Mouse (Mus musculus) forebrain, embryonic 14.5 days (tissue): ENCODE measurements around the gene Fancd2. TPM values are rescaled to one million over a fixed set of nuclear protein-coding genes. Genes with fewer than 3 reads are reported as not detected.
A peak's percentile ranks its signal among the peaks of the same experiment; 100 is the strongest.

Source experiments
- ATAC-seq: fragments of 200-750 bp; cut with Nextera tagmentation; 2 replicates; pipeline ENCODE4 v1.8.0; 2017; ENCODE audit warnings: mild to moderate bottlenecking, moderate library complexity
- DNase-seq: peaks from one replicate; pipeline ENCODE4 v3.0.0-alpha.2; 2015; ENCODE audit warnings: low spot score
- H3K27ac ChIP-seq: fragments of 300-500 bp; sonication (generic); 2 replicates; pipeline ENCODE4 v1.5.1; 2014; ENCODE audit warnings: low read depth, mild to moderate bottlenecking, control low read depth, low read length, moderate library complexity
- H3K27me3 ChIP-seq: fragments of 300-500 bp; sonication (generic); replicated peaks from 2 replicates; pipeline ENCODE4 v1.6.1; 2014; ENCODE audit warnings: low read length, control low read depth, mixed read lengths; ENCODE audit not compliant: control insufficient read depth, insufficient read depth
- H3K36me3 ChIP-seq: fragments of 300-500 bp; sonication (generic); 2 replicates; pipeline ENCODE4 v1.6.1; 2014; ENCODE audit warnings: low read length, control low read depth; ENCODE audit not compliant: control insufficient read depth, insufficient read depth
- H3K4me1 ChIP-seq: fragments of 300-500 bp; sonication (generic); 2 replicates; pipeline ENCODE4 v1.6.1; 2014; ENCODE audit warnings: antibody characterized with exemption, low read length, control low read depth; ENCODE audit not compliant: control insufficient read depth, insufficient read depth
- H3K4me2 ChIP-seq: fragments of 300-500 bp; sonication (generic); 2 replicates; pipeline ENCODE4 v1.6.1; 2014; ENCODE audit warnings: mild to moderate bottlenecking, control low read depth, low read length
- H3K4me3 ChIP-seq: fragments of 300-500 bp; sonication (generic); 2 replicates; pipeline ENCODE4 v1.5.1; 2014; ENCODE audit warnings: low read depth, low read length, control low read depth
- H3K9ac ChIP-seq: fragments of 300-500 bp; sonication (generic); 2 replicates; pipeline ENCODE4 v1.6.1; 2014; ENCODE audit warnings: mild to moderate bottlenecking, low read length, control low read depth, moderate library complexity
- H3K9me3 ChIP-seq: fragments of 300-500 bp; sonication (generic); replicated peaks from 2 replicates; pipeline ENCODE4 v1.6.1; 2016; ENCODE audit warnings: low read length, control low read depth, mixed read lengths; ENCODE audit not compliant: control insufficient read depth
- WGBS: fragments of 180-500 bp; shearing (Covaris S2); extraction: QIAGEN DNeasy Blood & Tissue Kit; methylation state at CpG from one replicate; pipeline ENCODE4 v1.1.7; 2014; 5-methylcytosine and 5-hydroxymethylcytosine counted together
- polyA plus RNA-seq: library from polyadenylated mRNA; unstranded; fragments of >200 nt; fragmentation: Nextera tagmentation; extraction: Ambion mirVana; gene quantifications from 2 replicates; pipeline ENCODE4 v1.2.1, GENCODE M21; 2014

Fancd2 gene
- polyA plus RNA-seq, 1 experiment from 2014 or later = 5.8 TPM

DNA sequence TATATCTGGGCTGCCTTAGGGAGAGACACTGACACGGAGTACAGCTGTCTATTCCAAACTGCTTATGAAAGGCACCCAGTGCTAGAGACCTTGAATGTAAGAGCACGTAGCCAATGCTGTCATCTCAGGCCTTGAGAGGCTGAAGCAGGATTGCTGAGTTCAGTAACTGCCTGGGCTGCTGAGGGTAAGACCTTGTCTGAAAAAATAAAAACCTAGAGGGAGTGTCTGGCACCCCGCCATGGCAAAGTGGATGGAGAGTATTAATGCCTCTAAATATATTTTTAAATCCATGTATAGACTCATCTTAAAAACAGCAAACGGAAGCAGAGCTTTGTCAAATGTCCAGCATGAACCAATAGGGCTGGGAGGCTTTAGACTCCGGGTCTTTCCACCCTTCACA is 68.4 kb downstream of the Fancd2 start:
- ATAC-seq (no peak), DNase-seq (no peak)
- no peak overlapping the region for H3K4me3 ChIP-seq
- H3K36me3 ChIP-seq = no peaks in the 10 kb centered on the region
- H3K27ac ChIP-seq = no peak overlapping the region
- H3K9ac ChIP-seq = no peak overlapping the region
- H3K9me3 ChIP-seq = no peaks in the 10 kb centered on the region
- no peak overlapping the region for H3K4me2 ChIP-seq
- WGBS = 73% methylated on average over 5 of the region's 5 CpGs
- no peaks in the 10 kb centered on the region for H3K4me1 ChIP-seq
- no peaks in the 10 kb centered on the region for H3K27me3 ChIP-seq

DNA sequence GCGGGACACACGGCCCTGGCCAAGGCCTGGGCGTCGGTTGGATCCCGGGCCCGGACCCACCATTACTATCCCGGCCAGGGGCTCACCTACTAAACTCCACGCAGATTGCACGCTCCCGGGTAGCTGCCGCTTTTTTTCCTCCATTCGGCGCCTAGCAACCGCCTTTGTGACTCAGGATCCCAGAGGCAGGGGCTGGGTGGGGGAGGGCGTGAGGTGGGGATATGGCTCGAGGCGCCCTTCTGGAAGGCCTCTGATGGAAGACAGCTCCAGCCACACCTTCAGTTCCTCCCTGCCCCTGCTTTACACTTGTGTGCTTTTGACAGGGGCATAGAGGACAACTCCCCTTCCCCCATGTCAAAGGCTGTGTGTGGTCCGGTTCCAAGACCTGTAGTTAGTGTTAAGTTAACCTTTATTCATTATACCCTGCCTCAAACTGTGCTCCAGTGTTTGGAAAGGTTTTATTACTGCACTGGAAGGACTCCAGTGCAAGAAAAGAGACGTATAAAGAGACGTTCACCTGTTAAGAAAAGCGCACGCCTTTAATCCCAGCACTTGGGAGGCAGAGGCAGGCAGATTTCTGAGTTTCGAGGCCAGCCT is 69.2 kb downstream of the Fancd2 start, which contains the start of gene Fancd2os:
Gene Fancd2os (minus strand): TSS at position 173 of the 597 bp plus-strand sequence.
- Histone ChIP-seq H3K9ac (no peak within 1 kb of the TSS), H3K9me3 (no peaks in the 10 kb centered on the region), H3K4me3 (no peak within 1 kb of the TSS), H3K4me1 (peaks cover 4% of the 10 kb centered on the region), H3K36me3 (no peaks in the 10 kb centered on the region), H3K4me2 (no peak within 1 kb of the TSS), H3K27me3 (no peaks in the 10 kb centered on the region), H3K27ac (no peak within 1 kb of the TSS)
- WGBS = 42% methylated on average over 23 of the region's 23 CpGs
- ATAC-seq (no peak), DNase-seq (no peak)

DNA sequence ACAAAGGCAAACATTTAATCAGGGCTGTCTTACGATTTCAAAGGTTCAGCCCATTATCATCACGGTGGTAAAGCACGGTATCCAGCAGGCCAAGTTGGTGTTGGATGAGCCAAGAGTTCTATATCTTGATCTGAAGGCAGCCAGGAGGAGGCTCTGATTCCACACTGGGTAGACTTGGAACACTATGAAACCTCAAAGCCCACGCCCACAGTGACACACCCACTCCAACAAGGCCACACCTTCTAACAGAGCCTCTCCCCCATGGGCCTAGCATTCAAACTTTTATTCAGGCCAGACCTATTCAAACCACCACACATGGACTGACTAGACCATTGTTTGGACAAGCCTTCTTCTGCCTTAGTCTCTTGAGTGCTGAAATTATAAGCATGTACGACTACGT is 71.3 kb downstream of the Fancd2 start:
- H3K27ac ChIP-seq = no peak overlapping the region
- H3K4me2 ChIP-seq = no peak overlapping the region
- 93% methylated on average over 6 of the region's 6 CpGs for WGBS
- H3K27me3 ChIP-seq = no peaks in the 10 kb centered on the region
- no peak overlapping the region for H3K4me3 ChIP-seq
- no peak overlapping the region for H3K9ac ChIP-seq
- H3K9me3 ChIP-seq = no peaks in the 10 kb centered on the region
- no peak for DNase-seq
- H3K4me1 ChIP-seq = peaks cover 9% of the 10 kb centered on the region
- no peak for ATAC-seq
- H3K36me3 ChIP-seq = no peaks in the 10 kb centered on the region

DNA sequence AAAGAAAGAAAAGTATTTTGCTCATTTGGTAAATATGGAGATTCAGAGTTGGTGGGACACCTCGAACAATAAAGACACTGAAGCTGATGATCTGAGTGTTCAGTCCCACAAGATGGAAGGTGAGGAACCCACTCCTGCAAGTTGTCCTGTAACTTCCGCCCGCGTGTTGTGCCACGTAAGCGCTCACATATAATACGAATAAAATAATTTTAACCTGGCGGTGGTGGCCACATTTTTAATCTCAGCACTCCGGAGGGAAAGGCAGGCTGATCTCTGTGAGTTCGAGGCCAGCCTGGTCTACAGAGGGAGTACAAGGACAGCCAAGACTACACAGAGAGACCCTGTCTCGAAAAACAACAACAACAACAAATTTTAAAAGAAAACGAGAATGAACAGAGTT is 72.5 kb downstream of the Fancd2 start:
- no peaks in the 10 kb centered on the region for H3K27me3 ChIP-seq
- H3K36me3 ChIP-seq = peaks cover 5% of the 10 kb centered on the region; the same call in 1 of the 2 replicates
- WGBS = 54% methylated on average over 12 of the region's 12 CpGs
- peaks cover 9% of the 10 kb centered on the region for H3K4me1 ChIP-seq
- peak overlapping the region; percentile 82 for H3K4me3 ChIP-seq
- peak overlapping the region; percentile 85; the same call in 1 of the 2 replicates for H3K9ac ChIP-seq
- no peaks in the 10 kb centered on the region for H3K9me3 ChIP-seq
- peak overlapping the region; percentile 51 for H3K4me2 ChIP-seq
- ATAC-seq = no peak
- no peak overlapping the region for H3K27ac ChIP-seq
- no peak for DNase-seq

DNA sequence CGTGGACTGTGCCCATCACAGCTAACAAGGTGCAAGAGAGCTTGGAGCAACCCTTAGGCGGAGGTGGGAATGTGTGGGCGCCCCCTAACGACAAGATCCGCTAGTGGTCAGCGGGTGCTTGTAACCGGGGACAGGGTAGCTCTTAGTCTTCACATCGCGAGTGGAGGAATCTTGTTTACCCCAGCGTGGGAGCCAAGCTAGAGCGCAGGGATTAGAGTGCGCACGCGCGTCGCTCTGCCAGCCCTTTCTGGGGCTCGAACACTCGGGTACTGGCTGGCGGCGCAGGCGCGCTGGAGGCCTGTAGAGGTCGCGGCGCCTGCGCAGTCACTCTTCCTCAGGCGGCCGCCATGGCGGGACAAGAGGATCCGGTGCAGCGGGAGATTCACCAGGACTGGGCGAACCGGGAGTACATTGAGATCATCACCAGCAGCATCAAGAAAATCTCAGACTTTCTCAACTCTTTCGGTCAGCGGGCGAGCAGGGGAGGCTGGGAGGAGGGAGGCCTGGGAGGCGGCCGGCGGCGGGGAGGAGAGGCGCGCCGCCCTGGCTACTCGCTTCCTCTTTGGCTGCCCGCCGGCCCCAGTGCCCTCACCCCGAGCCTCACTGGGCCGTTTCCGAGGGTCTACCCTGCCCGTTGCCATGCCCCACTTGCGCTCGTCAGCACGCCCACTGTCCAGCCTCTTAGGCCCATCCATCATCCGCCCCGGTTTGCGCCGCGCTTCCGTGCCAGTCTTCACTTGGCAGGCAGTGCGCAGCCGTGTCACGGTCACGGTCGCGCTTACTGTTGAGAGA is 73.1 kb downstream of the Fancd2 start, which contains the start of gene Brk1:
Gene Brk1 (plus strand): TSS at position 341 of the 792 bp plus-strand sequence.
- Histone ChIP-seq H3K9me3 (no peaks in the 10 kb centered on the region), H3K36me3 (peaks cover 5% of the 10 kb centered on the region; the same call in 1 of the 2 replicates), H3K9ac (peak within 1 kb of the TSS; percentile 85), H3K27me3 (no peaks in the 10 kb centered on the region), H3K27ac (peak within 1 kb of the TSS; percentile 70), H3K4me2 (peak within 1 kb of the TSS; percentile 80), H3K4me3 (peak within 1 kb of the TSS; percentile 82), H3K4me1 (peaks cover 9% of the 10 kb centered on the region)
- DNase-seq (peak; percentile 93), ATAC-seq (peak; percentile 95)
- under 1% methylated on average over 64 of the region's 65 CpGs for whole genome bisulfite sequencing

DNA sequence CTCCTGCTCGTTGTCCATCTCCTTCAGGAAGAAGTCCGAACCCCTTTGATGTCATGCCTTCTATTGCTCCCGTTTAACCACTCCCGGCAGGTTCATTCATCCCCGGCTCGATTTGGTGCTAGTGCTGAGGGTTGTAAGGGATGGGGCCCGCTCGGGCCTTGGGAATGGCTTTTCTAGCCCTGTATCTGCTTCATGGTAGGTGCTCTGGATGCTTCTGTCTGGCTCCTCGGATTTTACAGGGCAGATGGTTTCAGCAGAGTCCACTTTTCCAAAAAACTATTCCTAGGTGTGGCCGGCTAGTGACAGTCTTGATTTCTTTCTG is 73.7 kb downstream of the Fancd2 start:
- no peaks in the 10 kb centered on the region for H3K27me3 ChIP-seq
- WGBS = 3% methylated on average over 10 of the region's 10 CpGs
- H3K36me3 ChIP-seq = peaks cover 5% of the 10 kb centered on the region; the same call in 1 of the 2 replicates
- H3K4me3 ChIP-seq = peak overlapping the region; percentile 82
- peaks cover 9% of the 10 kb centered on the region for H3K4me1 ChIP-seq
- peak overlapping the region; percentile 80 for H3K4me2 ChIP-seq
- H3K9ac ChIP-seq = peak overlapping the region; percentile 85
- peak overlapping the region; percentile 70; the same call in 1 of the 2 replicates for H3K27ac ChIP-seq
- no peak for ATAC-seq
- peak; percentile 4 for DNase-seq
- no peaks in the 10 kb centered on the region for H3K9me3 ChIP-seq

DNA sequence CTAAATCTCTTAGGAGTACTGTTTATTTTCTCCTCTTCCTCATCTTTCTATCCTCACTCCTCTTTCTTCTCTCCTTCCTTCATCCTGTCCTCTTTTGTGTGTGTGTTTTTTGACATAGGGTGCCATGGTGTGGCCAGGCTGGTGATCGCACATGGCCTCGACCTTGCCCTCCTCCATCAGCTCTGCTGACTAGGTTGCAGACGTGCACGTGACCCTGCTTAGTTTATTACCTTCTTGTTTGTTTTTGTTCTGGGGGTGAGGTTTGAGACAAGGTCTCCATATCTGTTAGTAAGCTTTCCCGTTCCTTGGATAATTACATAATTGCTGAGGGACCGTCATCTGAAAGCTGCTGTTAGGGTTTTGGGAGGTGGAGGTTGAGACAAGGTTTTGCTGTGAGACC is 77.4 kb downstream of the Fancd2 start:
- H3K27me3 ChIP-seq = no peaks in the 10 kb centered on the region
- no peak for ATAC-seq
- WGBS = 88% methylated on average over 6 of the region's 6 CpGs

DNA sequence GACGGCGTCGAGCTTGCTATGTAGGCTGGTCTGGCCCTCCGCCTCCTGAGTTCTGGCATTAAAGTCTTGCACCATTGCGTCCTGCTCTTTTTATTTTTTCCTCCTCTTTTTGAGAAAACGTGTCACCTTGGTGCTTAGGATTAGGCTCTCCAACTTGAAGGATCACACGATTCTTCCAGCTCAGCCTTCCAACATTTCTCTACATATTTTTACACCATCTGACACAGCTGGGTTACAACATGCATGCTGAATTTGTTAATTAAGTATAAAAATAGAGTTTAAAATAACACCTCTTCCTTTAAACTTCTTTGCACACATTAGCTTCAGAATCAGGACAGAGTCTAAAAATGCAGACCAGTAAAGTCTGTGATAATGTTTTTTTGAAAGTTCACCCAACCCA is 77.8 kb downstream of the Fancd2 start:
- no peak for ATAC-seq
- WGBS = 94% methylated on average over 7 of the region's 7 CpGs

More for the DNA sequence above, 77.4 kb downstream of the Fancd2 start:
- DNase-seq = no peak
- no peaks in the 10 kb centered on the region for H3K9me3 ChIP-seq
- peaks cover 19% of the 10 kb centered on the region; the same call in 1 of the 2 replicates for H3K36me3 ChIP-seq
- peaks cover 9% of the 10 kb centered on the region for H3K4me1 ChIP-seq
- H3K4me2 ChIP-seq = no peak overlapping the region
- H3K9ac ChIP-seq = no peak overlapping the region
- H3K27ac ChIP-seq = no peak overlapping the region
- H3K4me3 ChIP-seq = no peak overlapping the region

More for the DNA sequence above, 77.8 kb downstream of the Fancd2 start:
- H3K36me3 ChIP-seq = peaks cover 23% of the 10 kb centered on the region
- no peak overlapping the region for H3K9ac ChIP-seq
- no peak overlapping the region for H3K4me3 ChIP-seq
- H3K27me3 ChIP-seq = no peaks in the 10 kb centered on the region
- H3K4me1 ChIP-seq = peaks cover 9% of the 10 kb centered on the region
- H3K27ac ChIP-seq = no peak overlapping the region
- no peaks in the 10 kb centered on the region for H3K9me3 ChIP-seq
- DNase-seq = no peak
- no peak overlapping the region for H3K4me2 ChIP-seq
